Mouse (Mus musculus): ENCODE measurements around the gene Arih2.

Gene Arih2

GRCm38 (mm10) chr9:108578545-108579343, 70.4 kb downstream of the Arih2 start, which contains the start of gene Wdr6:
TSS of gene Wdr6 (minus strand) at chr9:108578739.
- DNase-seq: peak; percentile 94

DNA sequence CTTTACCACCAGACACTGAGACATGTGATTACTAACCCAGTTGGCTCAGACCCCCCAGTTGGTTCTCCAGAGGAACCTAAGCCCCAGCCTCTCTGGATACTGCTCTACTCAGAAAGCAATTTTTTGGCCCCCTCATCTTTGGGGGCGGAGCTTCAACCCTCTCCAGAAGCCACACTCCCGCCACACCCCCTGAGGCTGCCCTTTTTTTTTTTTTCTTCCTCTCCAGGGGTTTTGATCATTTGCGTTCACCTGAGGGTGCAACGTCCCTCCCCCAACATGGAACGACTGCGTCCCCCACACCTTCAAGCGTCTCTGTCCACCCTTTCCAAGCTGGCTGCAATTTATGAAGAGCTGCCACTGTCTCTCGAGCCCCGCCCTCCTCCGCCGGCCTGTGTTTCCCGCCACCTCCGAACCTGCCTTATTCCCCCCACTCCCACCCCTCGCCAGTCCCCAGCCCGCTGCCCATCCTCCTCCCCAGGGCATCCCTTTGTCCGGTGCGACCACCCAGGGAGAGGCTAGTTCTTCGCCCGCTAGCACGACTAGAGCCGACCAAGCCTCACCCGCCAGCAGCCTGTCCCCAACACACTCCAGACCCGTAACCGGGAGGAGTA, 71.1 kb downstream of the Arih2 start:
- DNase-seq: no peak

GRCm38 (mm10) chr9:108577025-108577424, 72.2 kb downstream of the Arih2 start:
- DNase-seq: no peak

GRCm38 (mm10) chr9:108575321-108576297, 73.6 kb downstream of the Arih2 start:
- no peak for DNase-seq

- DNase-seq: no peak
Measured at GRCm38 (mm10) chr9:108574921-108575320, 74.3 kb downstream of the Arih2 start.

GRCm38 (mm10) chr9:108573774-108574690, 75.2 kb downstream of the Arih2 start:
- peak; percentile 63 for DNase-seq

DNA sequence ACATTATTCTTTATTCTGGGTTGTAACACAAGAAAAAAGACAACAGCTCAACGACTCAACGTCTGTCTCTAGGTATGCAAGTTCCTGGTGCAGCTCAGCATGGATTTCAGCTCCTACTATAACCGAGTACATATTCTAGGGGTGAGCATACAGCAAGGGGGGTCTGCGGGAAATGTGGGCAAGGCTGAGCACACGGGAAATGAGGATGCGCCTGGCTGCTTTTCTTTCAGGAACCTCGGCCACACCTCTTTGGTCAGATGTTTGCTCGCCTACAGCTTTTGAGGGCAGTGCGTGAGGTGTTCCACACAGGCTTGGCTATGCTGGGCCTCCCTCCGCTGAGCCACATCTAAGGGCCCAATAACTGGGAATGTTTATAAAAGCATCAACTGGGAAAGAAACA, 76.9 kb downstream of the Arih2 start:
- no peak for DNase-seq

DNA sequence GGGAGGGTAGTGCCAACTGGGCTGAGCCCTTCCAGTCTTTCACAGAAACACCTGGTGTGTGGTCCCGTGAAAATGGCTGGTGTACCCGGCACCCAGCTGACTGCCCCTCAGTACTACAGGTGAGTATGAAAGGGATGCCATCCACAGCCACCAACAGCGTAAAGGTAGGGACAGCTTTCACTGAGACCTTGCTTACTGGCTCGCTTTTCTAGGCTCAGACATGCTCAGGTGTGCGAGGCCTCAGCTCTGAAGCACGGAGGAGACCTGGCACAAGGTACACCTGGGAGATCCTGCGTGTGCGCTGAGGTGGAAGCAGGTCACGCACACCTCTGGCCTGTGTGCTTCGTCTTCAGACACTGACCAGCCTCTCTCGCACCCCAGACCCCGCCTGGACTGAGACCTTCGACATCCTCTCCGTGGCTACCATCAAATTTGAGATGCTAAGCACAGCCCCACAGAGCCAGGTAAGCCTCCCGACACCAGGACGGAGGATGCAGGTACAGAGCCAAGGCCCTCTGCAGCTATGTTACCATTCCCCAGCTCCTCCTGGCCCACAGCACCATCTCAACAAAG, 77.7 kb downstream of the Arih2 start:
- no peak for DNase-seq

DNA sequence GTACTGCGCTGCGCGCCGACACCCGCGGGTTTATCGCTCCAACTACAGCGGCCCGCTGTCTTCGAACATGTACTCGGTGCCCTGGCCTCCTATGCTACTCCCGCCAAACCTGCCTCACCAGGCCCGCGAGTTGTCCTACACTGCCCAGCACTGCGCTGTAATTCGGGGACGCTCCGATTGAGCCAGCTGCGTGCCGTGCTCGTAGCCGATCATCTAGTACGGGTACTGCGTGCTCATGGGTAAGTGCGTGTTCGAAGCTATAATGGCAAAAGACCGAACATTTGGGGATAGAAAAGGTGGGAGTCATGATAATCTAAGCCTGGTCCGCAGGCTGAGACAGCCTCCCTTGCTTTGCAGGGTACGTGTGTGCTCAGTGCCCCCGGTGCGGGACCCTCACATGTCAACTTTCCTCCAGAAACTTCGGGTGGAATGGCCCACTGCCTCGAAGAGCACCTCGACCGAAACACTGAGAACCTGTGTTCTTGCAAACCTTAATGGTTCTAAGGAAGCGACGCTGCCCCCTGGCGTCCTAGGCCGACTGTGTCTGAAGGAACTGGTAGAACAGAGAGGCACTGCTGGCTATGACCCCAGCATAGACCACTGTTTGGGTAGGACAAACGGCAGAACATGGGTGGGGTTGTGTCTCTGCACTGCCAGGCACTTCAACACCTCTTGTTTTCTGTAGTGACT, 78.8 kb downstream of the Arih2 start:
- peak; percentile 90 for DNase-seq

- peak; percentile 86 for DNase-seq
Measured at GRCm38 (mm10) chr9:108569381-108570206, 79.6 kb downstream of the Arih2 start, which contains the start of gene Dalrd3. TSS of gene Dalrd3 (plus strand) at chr9:108569886.

DNA sequence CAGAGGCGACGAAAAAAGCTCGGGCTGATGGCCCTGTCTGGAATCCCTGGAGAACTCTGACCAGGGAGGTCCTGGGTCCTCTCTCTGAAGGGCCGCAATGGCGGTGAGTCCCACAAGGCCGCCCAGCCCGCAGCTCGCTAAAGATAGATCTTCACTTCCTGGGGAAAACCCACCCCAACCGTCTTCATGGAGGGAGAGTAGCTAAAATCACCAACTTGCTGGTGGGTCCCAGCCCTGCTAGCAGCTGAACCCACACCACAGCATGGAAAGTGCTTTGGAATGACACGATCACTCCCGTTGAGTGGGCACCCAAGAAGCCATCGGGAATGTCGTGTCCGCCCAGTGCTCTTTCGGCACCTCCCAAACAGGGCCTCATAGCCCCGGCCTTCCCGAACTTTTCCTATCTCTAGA, 80.7 kb downstream of the Arih2 start:
- DNase-seq: no peak

- no peak for DNase-seq
Measured at GRCm38 (mm10) chr9:108567931-108568419, 81.2 kb downstream of the Arih2 start.

DNA sequence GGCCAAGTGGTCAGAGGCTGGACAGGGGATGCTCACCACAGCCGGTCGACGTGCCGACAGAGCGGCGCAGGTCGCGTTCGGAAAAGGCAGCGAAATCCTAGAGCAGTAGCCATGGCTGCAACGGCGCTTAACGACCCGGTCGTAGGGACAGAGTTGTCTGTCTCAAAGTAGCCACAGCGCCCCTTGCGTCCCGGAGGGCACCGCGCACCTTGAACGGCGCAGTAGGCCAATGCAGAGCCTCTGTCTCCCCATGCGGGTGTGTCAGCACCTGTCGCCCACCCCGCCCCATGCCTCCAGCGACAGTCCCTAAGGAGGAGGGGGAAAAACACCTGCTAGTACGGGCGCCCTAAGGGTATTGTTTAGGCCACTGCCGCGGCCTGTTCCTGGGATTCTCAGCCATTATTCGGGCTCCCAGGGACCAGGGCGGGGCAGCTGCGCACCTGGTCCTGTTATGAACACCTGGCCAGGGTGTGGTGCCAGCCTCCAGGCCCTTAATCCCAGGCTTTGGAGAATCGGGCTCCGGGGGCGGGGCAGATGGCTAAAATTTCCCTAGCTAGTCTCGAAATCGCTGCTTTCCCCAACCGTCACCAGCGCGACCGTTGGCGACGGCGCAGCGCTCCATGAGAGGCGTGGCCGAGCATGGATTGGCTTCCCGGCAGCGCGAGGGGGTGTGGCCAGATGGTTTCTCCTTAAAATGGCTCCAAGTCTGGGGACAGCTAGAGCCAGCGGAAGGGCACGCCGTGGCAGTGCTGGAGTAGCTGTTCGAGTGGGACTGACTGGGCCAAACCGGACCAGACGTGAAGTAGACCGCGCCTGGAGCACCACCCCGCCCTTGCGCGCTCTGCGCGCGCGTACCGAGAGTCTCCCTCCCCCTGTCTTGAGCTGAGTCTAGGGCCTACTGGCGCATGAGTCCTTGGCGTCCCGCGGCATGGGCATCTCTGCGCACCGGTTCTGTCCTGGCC, 82.1 kb downstream of the Arih2 start, which contains the start of gene Ndufaf3:
Gene Ndufaf3, minus strand, starts transcription at position 620 of the 962 bp plus-strand sequence.
- DNase-seq: peak; percentile 96

- no peak for DNase-seq
Measured at GRCm38 (mm10) chr9:108565881-108566814, 83.0 kb downstream of the Arih2 start.

GRCm38 (mm10) chr9:108564131-108564530, 85.1 kb downstream of the Arih2 start:
- DNase-seq: no peak

DNA sequence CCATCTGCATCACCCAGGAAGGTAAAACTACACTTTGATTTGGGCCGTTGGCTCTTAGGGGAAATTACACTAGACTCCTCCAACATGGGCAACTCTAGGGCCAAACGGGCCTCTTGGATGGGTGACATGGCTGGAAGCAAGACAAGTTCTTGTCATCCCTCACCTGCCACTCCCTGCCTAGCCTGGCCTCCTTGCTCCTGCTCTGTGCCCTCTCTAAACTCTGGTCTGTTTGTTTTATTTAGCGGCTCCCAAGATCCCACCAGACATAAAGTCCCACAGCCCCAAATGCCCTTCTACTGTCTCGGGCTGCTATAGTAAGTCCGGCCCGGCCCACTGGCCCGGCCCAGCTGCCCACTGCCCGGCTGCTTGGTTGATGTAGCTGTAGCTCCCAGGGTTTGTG, 85.5 kb downstream of the Arih2 start:
- DNase-seq: no peak

GRCm38 (mm10) chr9:108560227-108560841, 88.9 kb downstream of the Arih2 start, which contains the start of gene Impdh2:
TSS of gene Impdh2 (plus strand) at chr9:108560286.
- peak; percentile 90 for DNase-seq
